Mouse (Mus musculus) midbrain, embryonic 10.5 days (tissue): ENCODE data around the gene E2f7. TPM values are rescaled to one million over a fixed set of nuclear protein-coding genes. Genes with fewer than 3 reads are reported as not detected.

ENCODE experiments used
- DNase-seq: peaks from one replicate; pipeline ENCODE4 v3.0.0-alpha.2; 2017; ENCODE audit warnings: low spot score
- H3K27ac ChIP-seq: fragments of 300-500 bp; sonication (generic); replicated peaks from 2 replicates; pipeline ENCODE4 v1.5.1; 2016; ENCODE audit warnings: mild to moderate bottlenecking
- H3K27me3 ChIP-seq: fragments of 300-500 bp; sonication (generic); 2 replicates; pipeline ENCODE4 v1.6.1; 2016; ENCODE audit warnings: low read depth, mild to moderate bottlenecking; ENCODE audit not compliant: poor library complexity, severe bottlenecking
- H3K36me3 ChIP-seq: fragments of 300-500 bp; sonication (generic); 2 replicates; pipeline ENCODE4 v1.6.1; 2016; ENCODE audit warnings: mild to moderate bottlenecking, moderate library complexity
- H3K4me1 ChIP-seq: fragments of 300-500 bp; sonication (generic); 2 replicates; pipeline ENCODE4 v1.6.1; 2016
- H3K4me3 ChIP-seq: fragments of 300-500 bp; sonication (generic); 2 replicates; pipeline ENCODE4 v1.5.1; 2016; ENCODE audit warnings: mild to moderate bottlenecking, moderate library complexity
- H3K9me3 ChIP-seq: fragments of 300-500 bp; sonication (generic); replicated peaks from 2 replicates; pipeline ENCODE4 v1.6.1; 2016; ENCODE audit warnings: mild to moderate bottlenecking
- WGBS: fragments of 180-500 bp; shearing (Covaris S2); methylation state at CpG from one replicate; pipeline ENCODE4 v1.1.7; 2016; 5-methylcytosine and 5-hydroxymethylcytosine counted together
- polyA plus RNA-seq: library from polyadenylated mRNA; unstranded; fragments of >200 nt; fragmentation: Nextera tagmentation; extraction: Ambion mirVana; gene quantifications from 2 replicates; pipeline ENCODE4 v1.2.1, GENCODE M21; 2016

E2f7 gene
- polyA plus RNA-seq, 1 experiment from 2014 or later, result 38.5 TPM

DNA sequence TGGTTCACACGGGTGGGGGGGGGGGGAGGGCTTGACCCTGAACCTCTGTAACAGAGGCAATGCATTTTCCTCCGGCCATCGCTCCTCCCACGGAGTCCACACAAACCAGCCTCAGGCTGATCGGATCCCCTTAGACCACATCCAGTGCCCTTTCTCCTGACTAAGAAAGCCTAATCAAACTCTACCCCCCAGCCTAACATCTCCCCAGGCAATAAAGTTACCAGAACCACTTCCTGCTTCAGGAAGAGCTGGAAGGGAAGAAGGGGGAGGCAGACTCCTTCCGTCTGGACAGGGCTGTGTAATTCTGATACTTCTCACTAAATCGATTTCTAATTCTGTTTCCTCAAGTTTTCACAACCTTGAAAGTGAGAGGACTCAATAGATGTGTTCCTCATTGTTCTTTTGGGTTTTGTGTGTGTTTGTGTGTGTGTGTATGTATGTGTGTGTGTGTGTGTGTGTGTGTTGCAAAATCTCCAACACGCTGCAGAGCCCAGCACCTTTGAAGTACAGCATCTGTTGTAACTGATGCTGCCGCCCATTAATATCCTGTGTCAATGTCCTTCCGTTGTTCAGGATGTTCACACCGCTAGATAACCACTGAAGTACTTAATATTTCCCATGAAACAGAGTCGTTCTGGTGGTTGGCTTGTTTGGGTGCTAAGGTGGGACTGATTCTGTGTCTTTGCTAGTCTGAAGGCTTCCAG is 43.0 kb downstream of the E2f7 start:
- DNase-seq, result no peak
- no peaks in the 10 kb centered on the region for H3K9me3 ChIP-seq
- H3K27ac ChIP-seq, result no peak overlapping the region
- H3K4me1 ChIP-seq, result peaks cover 2% of the 10 kb centered on the region; the same call in 1 of the 2 replicates
- peaks cover 44% of the 10 kb centered on the region for H3K36me3 ChIP-seq
- 83% methylated on average over 12 of the region's 12 CpGs for WGBS
- H3K27me3 ChIP-seq, result no peaks in the 10 kb centered on the region
- no peak overlapping the region for H3K4me3 ChIP-seq

DNA sequence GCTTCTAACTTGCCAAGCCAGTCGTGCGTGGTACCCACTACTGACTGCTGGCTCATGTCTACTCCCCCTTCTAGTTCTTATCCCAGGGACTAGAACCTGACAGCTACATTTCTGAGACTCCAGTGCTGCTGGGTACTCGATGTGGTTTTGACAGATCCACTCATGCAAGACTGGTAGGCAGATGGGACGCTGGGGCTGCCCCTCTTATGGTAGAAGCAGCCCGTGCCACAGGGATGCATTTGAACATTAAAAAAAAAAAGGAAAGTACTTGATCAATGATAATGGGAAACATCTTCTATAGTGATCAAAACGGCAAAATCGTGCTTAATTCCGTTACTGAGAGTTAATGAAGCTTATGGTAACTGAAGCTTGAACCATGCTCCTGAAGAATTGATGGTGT is 44.4 kb downstream of the E2f7 start:
- H3K27me3 ChIP-seq, result no peaks in the 10 kb centered on the region
- no peak overlapping the region for H3K27ac ChIP-seq
- WGBS, result 89% methylated on average over 8 of the region's 8 CpGs
- H3K9me3 ChIP-seq, result no peaks in the 10 kb centered on the region
- no peak for DNase-seq
- no peak overlapping the region for H3K4me3 ChIP-seq
- peaks cover 31% of the 10 kb centered on the region for H3K36me3 ChIP-seq
- peaks cover 2% of the 10 kb centered on the region; the same call in 1 of the 2 replicates for H3K4me1 ChIP-seq

GRCm38 (mm10) chr10:110793150-110793787 is 48.0 kb downstream of the E2f7 start:
- 85% methylated on average over 8 of the region's 8 CpGs for WGBS
- Histone ChIP-seq H3K4me1 (no peaks in the 10 kb centered on the region), H3K36me3 (no peaks in the 10 kb centered on the region), H3K27ac (no peak overlapping the region), H3K9me3 (no peaks in the 10 kb centered on the region), H3K4me3 (no peak overlapping the region), H3K27me3 (no peaks in the 10 kb centered on the region)
- DNase-seq, result no peak

DNA sequence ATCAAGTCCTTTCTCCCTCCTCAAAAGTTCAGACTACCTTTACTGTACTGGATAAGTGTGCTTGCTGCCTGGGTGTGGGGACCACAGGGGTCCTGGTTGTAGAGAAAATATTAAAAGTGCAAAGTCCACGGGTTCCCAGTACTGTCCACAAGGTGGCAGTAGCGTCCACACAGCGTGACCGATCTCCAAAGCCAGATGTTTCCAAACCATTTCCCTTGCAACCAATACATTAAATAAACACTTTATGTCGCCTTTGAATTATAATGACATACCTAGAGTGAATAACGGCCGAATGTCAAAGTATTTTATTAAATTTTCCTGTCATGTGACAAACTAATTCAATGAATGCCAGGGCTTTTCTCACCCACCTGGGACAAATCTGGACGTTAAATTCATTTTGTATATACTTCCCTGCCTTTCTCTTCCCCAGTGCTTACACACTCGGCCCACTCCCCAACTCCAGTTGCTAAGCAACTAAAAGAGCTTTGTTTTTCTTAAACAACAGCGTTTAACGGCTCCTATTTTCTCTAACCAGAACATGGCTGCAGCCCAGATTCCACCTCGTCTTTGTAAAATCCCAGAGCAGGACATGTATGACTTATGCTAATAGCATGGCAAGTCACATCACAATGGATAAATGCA is 49.4 kb downstream of the E2f7 start:
- H3K4me3 ChIP-seq, result no peak overlapping the region
- no peaks in the 10 kb centered on the region for H3K27me3 ChIP-seq
- DNase-seq, result peak; percentile 58
- H3K4me1 ChIP-seq, result no peaks in the 10 kb centered on the region
- no peak overlapping the region for H3K27ac ChIP-seq
- 23% methylated on average over 12 of the region's 12 CpGs for WGBS
- H3K36me3 ChIP-seq, result no peaks in the 10 kb centered on the region
- H3K9me3 ChIP-seq, result no peaks in the 10 kb centered on the region

- H3K4me3 ChIP-seq, result no peak overlapping the region
- 89% methylated on average over 9 of the region's 9 CpGs for WGBS
- DNase-seq, result no peak
- no peaks in the 10 kb centered on the region for H3K27me3 ChIP-seq
- no peaks in the 10 kb centered on the region for H3K4me1 ChIP-seq
- H3K9me3 ChIP-seq, result no peaks in the 10 kb centered on the region
- H3K27ac ChIP-seq, result no peak overlapping the region
- no peaks in the 10 kb centered on the region for H3K36me3 ChIP-seq
Observed at GRCm38 (mm10) chr10:110795206-110795796, 50.1 kb downstream of the E2f7 start.

DNA sequence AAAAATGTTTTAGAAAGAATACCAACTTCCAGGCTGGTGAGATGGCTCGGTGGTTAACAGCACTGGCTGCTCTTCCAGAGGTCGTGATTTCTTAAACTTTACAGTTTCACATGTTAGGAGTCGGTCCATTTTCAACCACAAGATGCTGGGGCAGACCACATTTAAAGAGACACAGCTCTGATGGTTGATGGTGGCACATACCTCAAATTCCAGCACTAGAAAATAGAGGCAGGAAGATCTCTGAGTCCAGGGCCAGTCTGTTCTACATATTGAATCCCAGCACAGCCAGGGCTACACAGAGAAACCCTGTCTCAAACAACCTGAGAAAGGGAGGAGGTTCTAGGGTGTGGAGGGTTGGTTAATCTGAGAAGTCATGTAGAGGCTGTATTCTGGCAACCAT is 56.1 kb downstream of the E2f7 start:
- Histone ChIP-seq H3K9me3 (no peaks in the 10 kb centered on the region), H3K27me3 (no peaks in the 10 kb centered on the region; the same call in 1 of the 2 replicates), H3K4me3 (no peak overlapping the region), H3K27ac (no peak overlapping the region), H3K4me1 (no peaks in the 10 kb centered on the region), H3K36me3 (no peaks in the 10 kb centered on the region)
- no peak for DNase-seq
- 87% methylated on average over 3 of the region's 3 CpGs for WGBS

- no peak for DNase-seq
- Histone ChIP-seq H3K4me1 (no peaks in the 10 kb centered on the region), H3K27ac (no peak overlapping the region), H3K9me3 (no peaks in the 10 kb centered on the region), H3K27me3 (no peaks in the 10 kb centered on the region; the same call in 1 of the 2 replicates), H3K4me3 (no peak overlapping the region), H3K36me3 (no peaks in the 10 kb centered on the region)
- WGBS, result 90% methylated on average over 11 of the region's 11 CpGs
Observed at GRCm38 (mm10) chr10:110804279-110805024, 59.2 kb downstream of the E2f7 start.

GRCm38 (mm10) chr10:110805025-110805740 is 59.9 kb downstream of the E2f7 start:
- DNase-seq, result no peak
- H3K27me3 ChIP-seq, result peaks cover 7% of the 10 kb centered on the region
- no peaks in the 10 kb centered on the region for H3K9me3 ChIP-seq
- no peaks in the 10 kb centered on the region for H3K36me3 ChIP-seq
- H3K4me1 ChIP-seq, result no peaks in the 10 kb centered on the region
- 77% methylated on average over 5 of the region's 5 CpGs for WGBS
- no peak overlapping the region for H3K4me3 ChIP-seq
- no peak overlapping the region for H3K27ac ChIP-seq

DNA sequence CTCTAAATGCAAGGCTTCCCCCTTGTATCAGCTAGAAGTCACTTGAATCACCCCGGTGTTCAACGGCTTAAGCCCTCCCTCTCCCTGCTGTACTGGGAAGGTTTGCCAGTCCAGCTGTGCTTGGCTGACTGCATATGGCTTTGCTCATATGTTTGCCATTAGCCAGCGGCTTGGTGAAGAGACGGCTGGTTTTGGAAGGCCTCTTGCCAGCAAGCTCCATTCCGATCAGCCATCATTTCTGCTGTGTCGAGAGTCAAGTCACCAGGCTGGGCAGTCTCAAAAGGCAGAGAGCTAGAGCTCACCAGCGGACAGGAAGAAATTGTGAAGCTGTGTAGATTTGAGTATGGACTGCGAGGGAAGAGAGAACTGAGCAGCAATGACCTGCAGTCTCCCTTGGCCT is 61.2 kb downstream of the E2f7 start:
- no peaks in the 10 kb centered on the region for H3K9me3 ChIP-seq
- WGBS, result 80% methylated on average over 8 of the region's 8 CpGs
- DNase-seq, result no peak
- no peaks in the 10 kb centered on the region for H3K36me3 ChIP-seq
- H3K4me3 ChIP-seq, result no peak overlapping the region
- peaks cover 14% of the 10 kb centered on the region for H3K27me3 ChIP-seq
- no peaks in the 10 kb centered on the region for H3K4me1 ChIP-seq
- no peak overlapping the region for H3K27ac ChIP-seq

DNA sequence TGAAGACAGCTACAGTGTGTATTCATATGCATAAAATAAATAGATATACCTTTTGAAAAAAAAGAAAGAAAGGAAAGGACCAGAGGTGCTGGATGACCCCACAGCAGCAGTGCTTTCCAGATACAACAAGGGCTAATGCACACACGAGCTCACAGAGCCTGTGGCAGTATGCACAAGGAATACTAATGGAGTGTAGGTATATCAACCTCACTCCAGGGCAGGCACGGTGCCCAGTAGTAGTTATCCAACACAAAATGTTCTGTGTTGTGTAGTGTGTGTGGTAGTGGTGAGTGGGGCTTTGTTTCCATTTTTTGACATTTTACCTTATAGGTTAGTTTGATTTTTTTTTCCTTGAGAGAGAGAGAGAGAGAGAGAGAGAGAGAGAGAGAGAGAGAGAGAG is 65.3 kb downstream of the E2f7 start:
- no peak overlapping the region for H3K4me3 ChIP-seq
- H3K9me3 ChIP-seq, result no peaks in the 10 kb centered on the region
- peaks cover 28% of the 10 kb centered on the region for H3K27me3 ChIP-seq
- no peak for DNase-seq
- H3K4me1 ChIP-seq, result peaks cover 7% of the 10 kb centered on the region; the same call in 1 of the 2 replicates
- no peaks in the 10 kb centered on the region for H3K36me3 ChIP-seq
- WGBS, result 87% methylated on average over 2 of the region's 2 CpGs
- H3K27ac ChIP-seq, result no peak overlapping the region

DNA sequence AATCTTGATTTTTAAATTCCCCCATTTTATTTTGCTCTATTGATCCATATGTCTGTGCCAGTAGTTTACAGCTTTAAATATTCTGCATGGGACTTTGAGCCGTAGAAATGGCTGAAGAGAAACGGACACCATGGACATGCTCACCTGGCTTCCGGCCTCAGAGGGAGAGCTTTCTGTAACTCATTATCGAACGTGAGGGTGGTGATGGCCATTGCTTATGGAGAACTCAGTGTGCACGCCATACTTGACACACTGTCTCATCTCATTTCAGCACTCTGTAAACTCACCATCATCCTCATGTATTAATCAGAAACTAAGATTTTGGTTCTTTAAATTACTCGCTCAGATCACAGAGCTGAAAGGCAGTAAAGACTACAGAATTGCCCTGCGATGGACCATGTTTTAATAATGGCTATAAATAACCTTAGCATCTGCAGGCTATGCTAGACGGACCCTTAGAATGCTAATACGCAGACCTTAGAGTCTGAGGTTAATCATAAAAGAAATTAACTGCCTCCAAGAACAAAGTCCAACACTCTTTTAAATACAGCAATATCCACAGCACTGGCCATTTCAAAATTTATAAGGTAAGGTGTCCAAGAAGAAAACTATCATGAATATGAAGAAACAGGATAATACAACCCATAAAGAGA is 66.1 kb downstream of the E2f7 start:
- Histone ChIP-seq H3K27ac (no peak overlapping the region), H3K9me3 (no peaks in the 10 kb centered on the region), H3K4me1 (peaks cover 7% of the 10 kb centered on the region; the same call in 1 of the 2 replicates), H3K27me3 (peaks cover 36% of the 10 kb centered on the region), H3K4me3 (no peak overlapping the region), H3K36me3 (no peaks in the 10 kb centered on the region)
- WGBS, result 91% methylated on average over 10 of the region's 10 CpGs
- DNase-seq, result no peak
